ENCODE assay signal across 10 mouse cellular contexts in the genomic region with DNA sequence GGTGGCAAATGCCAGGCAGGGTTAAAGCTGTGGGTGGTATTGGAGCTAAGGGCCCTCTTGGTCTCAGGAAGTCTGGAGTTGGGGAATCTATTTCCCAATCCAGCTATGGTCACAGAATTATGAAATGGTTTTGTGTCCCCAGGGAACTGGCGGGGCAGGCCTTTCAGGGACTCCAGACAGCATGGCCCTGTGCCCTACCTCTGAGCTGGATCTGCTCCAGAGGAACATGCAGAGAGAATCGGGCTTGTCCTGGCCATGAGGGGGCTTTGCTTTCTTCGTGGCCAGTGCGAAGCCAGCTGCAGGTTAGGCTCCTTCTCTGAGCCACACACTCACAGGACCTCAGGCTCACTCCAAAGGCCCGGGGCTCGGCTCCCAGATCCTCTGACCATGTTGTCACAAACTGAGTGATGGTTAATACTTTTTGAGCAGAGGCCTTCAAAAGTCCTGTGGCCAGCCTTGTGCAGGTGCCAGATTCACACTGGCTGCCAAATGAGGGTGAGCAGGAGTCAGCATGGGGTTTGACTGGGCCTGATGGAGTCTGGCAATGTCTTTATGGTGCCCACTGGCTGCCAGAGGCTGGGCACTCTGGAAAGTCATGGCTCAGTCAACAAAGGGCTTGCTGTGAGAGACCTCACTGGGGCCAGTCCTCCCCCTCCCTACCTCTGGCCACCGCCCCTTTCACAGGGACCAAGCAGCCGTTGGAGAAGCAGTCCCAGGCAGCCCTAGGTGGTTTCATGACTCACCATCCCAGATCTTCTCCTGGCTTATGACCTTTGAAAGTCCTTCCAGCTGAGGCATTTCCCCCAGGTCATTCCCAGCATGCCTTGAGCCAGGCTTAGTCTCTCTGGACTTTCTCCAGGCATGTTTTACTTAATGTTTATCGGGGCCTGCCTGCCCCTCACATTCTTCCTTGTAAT. TPM values are rescaled to one million over a fixed set of nuclear protein-coding genes. Genes with fewer than 3 reads are reported as not detected.
DNase-seq lines count a peak whose midpoint lies in the region; ATAC-seq and TF ChIP-seq lines count a peak whose summit lies in the region.
"Had no signal": no experiment of that assay in that cellular context is flagged by ENCODE, and none has a peak within 500 bp of the region (broad histone marks: within the 10 kb centered on the region; RNA-seq: fewer than 3 reads in every experiment).

No protein-coding gene starts in this region.

- TF ChIP-seq CTCF in liver, postnatal 0 days (IDR thresholded peaks at IDR 0.05; ENCODE audit: low read depth), result no peak

- H3K9me3 ChIP-seq in heart, embryonic 11.5 days (replicated peaks; ENCODE audit: control insufficient read depth, low read length), result no peaks in the 10 kb centered on the region
- H3K9me3 ChIP-seq in lung, embryonic 15.5 days, result no peaks in the 10 kb centered on the region
- no peaks in the 10 kb centered on the region for H3K9me3 ChIP-seq in liver, postnatal 0 days (ENCODE audit: low read length)

- H3K4me2 ChIP-seq in heart, embryonic 11.5 days, result no peak overlapping the region
- no peak overlapping the region for H3K4me2 ChIP-seq in lung, embryonic 15.5 days
- no peak overlapping the region for H3K4me2 ChIP-seq in liver, postnatal 0 days (ENCODE audit: low read depth, low read length)

- peaks cover 10% of the 10 kb centered on the region for H3K4me1 ChIP-seq in heart, embryonic 11.5 days (ENCODE audit: control insufficient read depth, insufficient read depth, low read length)
- peaks cover 22% of the 10 kb centered on the region; the same call in 1 of the 2 replicates for H3K4me1 ChIP-seq in lung, embryonic 15.5 days
- H3K4me1 ChIP-seq in liver, postnatal 0 days (ENCODE audit: insufficient read depth), result no peaks in the 10 kb centered on the region; the same call in 1 of the 2 replicates

- intact Hi-C loops in gastrocnemius, postnatal 36 days (cut with DNase I), result no loop called here

- H3K4me3 ChIP-seq in heart, embryonic 11.5 days (ENCODE audit: low read depth, low read length), result no peak overlapping the region
- no peak overlapping the region for H3K4me3 ChIP-seq in lung, embryonic 15.5 days
- H3K4me3 ChIP-seq in liver, postnatal 0 days (ENCODE audit: low read depth, low read length), result no peak overlapping the region

- DNase-seq in heart, adult 8-10 months (ENCODE audit: low spot score), result peak; percentile 63
- peak; percentile 93 for DNase-seq in Muller cell, postnatal 12 days (ENCODE audit: inconsistent ontology term)
- DNase-seq in gastrocnemius, postnatal 36 days, result peak; percentile 47 to 59
- DNase-seq in urinary bladder, postnatal 10 days (ENCODE audit: low spot score), result no peak
- no peak for DNase-seq in right cerebral cortex, postnatal 14 days
- DNase-seq in liver, postnatal 0 days, result no peak
- DNase-seq: cerebellum, postnatal 36 days had no signal

- no peak overlapping the region for H3K27ac ChIP-seq in heart, embryonic 11.5 days (ENCODE audit: low read depth, low read length)
- 0 out of 2 replicates have a peak overlapping the region, but pooled peaks have one; percentile 24 for H3K27ac ChIP-seq in lung, embryonic 15.5 days
- H3K27ac ChIP-seq in liver, postnatal 0 days (ENCODE audit: low read depth), result no peak overlapping the region

- WGBS in heart, embryonic 11.5 days (ENCODE audit: insufficient replicate concordance), result 61% methylated on average over 9 of the region's 9 CpGs
- 55% methylated on average over 9 of the region's 9 CpGs for whole genome bisulfite sequencing in lung, embryonic 15.5 days
- WGBS in liver, postnatal 0 days (ENCODE audit: insufficient replicate concordance), result 73% methylated on average over 9 of the region's 9 CpGs

- no peak for TF ChIP-seq EP300 in liver, postnatal 0 days (IDR thresholded peaks at IDR 0.05; ENCODE audit: low read depth)

- ATAC-seq in heart, embryonic 11.5 days (replicated peaks; ENCODE audit: insufficient number of reproducible peaks, low FRiP score, low TSS enrichment), result no peak
- ATAC-seq in lung, embryonic 15.5 days (ENCODE audit: borderline replicate concordance, extremely low read depth, low FRiP score, low TSS enrichment), result no peak
- no peak for ATAC-seq in liver, postnatal 0 days

- no peak overlapping the region for H3K9ac ChIP-seq in heart, embryonic 11.5 days (ENCODE audit: low read depth, low read length)
- no peak overlapping the region for H3K9ac ChIP-seq in lung, embryonic 15.5 days
- H3K9ac ChIP-seq in liver, postnatal 0 days (replicated peaks), result no peak overlapping the region

- H3K27me3 ChIP-seq in heart, embryonic 11.5 days (ENCODE audit: control insufficient read depth, insufficient read depth, low read length), result no peaks in the 10 kb centered on the region
- H3K27me3 ChIP-seq in lung, embryonic 15.5 days, result no peaks in the 10 kb centered on the region
- H3K27me3 ChIP-seq in liver, postnatal 0 days (ENCODE audit: insufficient read depth, low read length), result peaks cover 20% of the 10 kb centered on the region

- no peaks in the 10 kb centered on the region for H3K36me3 ChIP-seq in heart, embryonic 11.5 days (ENCODE audit: control insufficient read depth, insufficient read depth, low read length)
- H3K36me3 ChIP-seq in lung, embryonic 15.5 days, result no peaks in the 10 kb centered on the region
- H3K36me3 ChIP-seq in liver, postnatal 0 days (replicated peaks; ENCODE audit: insufficient read depth, low read length), result no peaks in the 10 kb centered on the region
- H3K36me3 ChIP-seq: G1E had no signal

RNA-seq across cellular contexts. Expression of a gene that starts 4.9 kb away (rescaled TPM):
- total RNA-seq in heart, adult 8-10 months (2022), result 10 to 100 TPM; 24.5 to 31.5 (median 27.0) TPM
- 3.8 and 4.7 TPM in 2 replicates for polyA plus RNA-seq in heart, embryonic 11.5 days (2014; fragmentation: Nextera tagmentation; extraction: Ambion mirVana)
- 10 to 100 TPM; 14.7 to 21.8 TPM for total RNA-seq in gastrocnemius, postnatal 36 days (2021)
- 7.3 and 7.7 TPM in 2 replicates for polyA plus RNA-seq in lung, embryonic 15.5 days (2015; fragmentation: Nextera tagmentation; extraction: Ambion mirVana)
- polyA plus RNA-seq in liver, postnatal 0 days (2015; fragmentation: Nextera tagmentation; extraction: Ambion mirVana), result 0.21 and 0.36 TPM in 2 replicates
- polyA plus RNA-seq: G1E had no signal

Comparison
In these comparisons a context has a peak if more than half of its experiments do, and no peak if none do; other contexts are left out.
1. DNase-seq: peak in heart, adult 8-10 months (single experiment), Muller cell, postnatal 12 days (single experiment) and gastrocnemius, postnatal 36 days (2 of 2); none in urinary bladder, postnatal 10 days (single experiment), right cerebral cortex, postnatal 14 days (single experiment) and liver, postnatal 0 days (single experiment).